12 mouse cellular contexts compared by ENCODE assay signal in the genomic region with DNA sequence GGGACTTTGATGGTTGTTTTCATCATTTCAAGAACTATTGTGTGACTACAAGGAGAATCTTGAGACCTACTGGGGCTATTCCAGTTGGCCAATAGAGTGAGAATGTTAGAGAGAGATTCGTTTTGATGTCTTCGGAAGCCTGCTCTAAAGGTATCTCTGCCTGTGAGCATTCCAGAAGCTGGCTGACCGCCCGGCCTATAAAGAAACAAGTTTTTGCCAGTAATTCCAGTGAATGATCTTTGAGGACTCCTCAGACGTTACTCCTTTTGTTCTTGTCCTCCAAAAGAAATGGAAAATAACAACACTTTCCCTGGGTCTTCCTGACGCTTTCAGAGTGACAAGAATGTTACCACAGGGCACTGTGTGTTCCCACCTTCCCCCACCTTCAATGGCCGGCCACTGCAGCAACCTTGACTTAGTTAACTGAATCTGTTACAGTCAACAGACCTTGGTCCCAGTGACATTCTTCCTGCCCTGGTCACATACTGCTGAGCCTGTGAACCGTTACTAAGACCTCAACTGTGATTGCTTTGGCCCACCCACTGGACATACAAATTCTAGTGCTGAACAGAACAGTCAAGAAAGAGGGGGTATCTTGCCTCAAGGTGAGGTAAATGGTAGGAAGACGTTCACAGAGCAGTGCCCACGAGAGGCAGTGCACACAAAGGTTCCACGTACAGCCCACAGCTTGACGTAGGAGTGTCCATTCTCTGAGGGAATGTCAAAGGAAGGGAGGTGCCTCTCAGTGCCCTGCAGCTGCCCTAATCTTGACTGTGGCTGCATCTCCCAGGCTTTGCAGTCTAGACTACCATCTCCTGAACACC. TPM values are rescaled to one million over a fixed set of nuclear protein-coding genes. Genes with fewer than 3 reads are reported as not detected.
DNase-seq lines count a peak whose midpoint lies in the region; ATAC-seq and TF ChIP-seq lines count a peak whose summit lies in the region.
"Had no signal": no experiment of that assay in that cellular context is flagged by ENCODE, and none has a peak within 500 bp of the region (broad histone marks: within the 10 kb centered on the region; RNA-seq: fewer than 3 reads in every experiment).

No protein-coding gene starts in this region.

- peaks cover 4% of the 10 kb centered on the region; the same call in 1 of the 2 replicates for H3K4me1 ChIP-seq in midbrain, embryonic 11.5 days (ENCODE audit: control insufficient read depth, insufficient read depth, low read length)
- no peaks in the 10 kb centered on the region for H3K4me1 ChIP-seq in midbrain, postnatal 0 days (ENCODE audit: insufficient read depth, low read length)
- peaks cover 37% of the 10 kb centered on the region for H3K4me1 ChIP-seq in kidney, adult 2 months (ENCODE audit: control insufficient read depth, insufficient read depth, low read length)
- no peaks in the 10 kb centered on the region for H3K4me1 ChIP-seq in thymus, adult 2 months (replicated peaks; ENCODE audit: control insufficient read depth, insufficient read depth, low read length)

- no peaks in the 10 kb centered on the region for H3K9me3 ChIP-seq in midbrain, embryonic 11.5 days (ENCODE audit: control insufficient read depth, low read length)
- H3K9me3 ChIP-seq in midbrain, postnatal 0 days (ENCODE audit: low read length) = no peaks in the 10 kb centered on the region

- no peak overlapping the region for H3K27ac ChIP-seq in midbrain, embryonic 11.5 days (ENCODE audit: low read depth, low read length)
- H3K27ac ChIP-seq in midbrain, postnatal 0 days (ENCODE audit: low read depth, low read length) = no peak overlapping the region; the same call in 1 of the 2 replicates
- H3K27ac ChIP-seq in kidney, adult 2 months (ENCODE audit: insufficient read depth, low read depth, low read length) = peak overlapping the region; percentile 84
- no peak overlapping the region for H3K27ac ChIP-seq in thymus, adult 2 months (ENCODE audit: control insufficient read depth, insufficient read depth, low read length)

- TF ChIP-seq POLR2A in kidney, adult 2 months (IDR thresholded peaks at IDR 0.05; ENCODE audit: low read depth, low read length) = no peak
- TF ChIP-seq POLR2A in thymus, adult 2 months (IDR thresholded peaks at IDR 0.05; ENCODE audit: control insufficient read depth, extremely low read depth, insufficient read depth, low read length, poor library complexity) = no peak

- WGBS in midbrain, embryonic 11.5 days = 73% methylated on average over 12 of the region's 12 CpGs
- WGBS in midbrain, postnatal 0 days = 71% methylated on average over 12 of the region's 12 CpGs
- 33% methylated on average over 12 of the region's 12 CpGs for WGBS in kidney, adult 2 months
- WGBS in thymus, adult 2 months = 92% methylated on average over 12 of the region's 12 CpGs

- peak; percentile 20 for DNase-seq in heart, adult 18-20 months
- DNase-seq in heart, postnatal 25 days (ENCODE audit: low spot score) = no peak
- peak; percentile 72 for DNase-seq in midbrain, embryonic 11.5 days (ENCODE audit: low spot score, missing footprints)
- DNase-seq in midbrain, postnatal 0 days (ENCODE audit: low spot score) = no peak
- DNase-seq in kidney, adult 2 months = peak; percentile 61
- peak; percentile 35 for DNase-seq in lung, postnatal 25 days (ENCODE audit: low spot score)
- DNase-seq in MN1 (ENCODE audit: low spot score) = no peak
- no peak for DNase-seq in thymus, adult 2 months
- DNase-seq: adrenal gland, postnatal 14 days; cerebellum, adult 11-12 months had no signal

- H3K9ac ChIP-seq in midbrain, embryonic 11.5 days (ENCODE audit: low read length) = no peak overlapping the region
- H3K9ac ChIP-seq in midbrain, postnatal 0 days (replicated peaks; ENCODE audit: low read length, poor library complexity, severe bottlenecking) = no peak overlapping the region

- no peak overlapping the region for H3K4me2 ChIP-seq in midbrain, embryonic 11.5 days
- no peak overlapping the region for H3K4me2 ChIP-seq in midbrain, postnatal 0 days (ENCODE audit: low read depth, low read length, poor library complexity, severe bottlenecking)
- H3K4me2 ChIP-seq: liver, embryonic 11.5 days had no signal

- H3K36me3 ChIP-seq in midbrain, embryonic 11.5 days (ENCODE audit: control insufficient read depth, insufficient read depth, low read length) = no peaks in the 10 kb centered on the region
- H3K36me3 ChIP-seq in midbrain, postnatal 0 days (ENCODE audit: insufficient read depth, low read length) = no peaks in the 10 kb centered on the region
- no peaks in the 10 kb centered on the region for H3K36me3 ChIP-seq in kidney, adult 2 months (ENCODE audit: control insufficient read depth, insufficient read depth, low read length)
- H3K36me3 ChIP-seq in thymus, adult 2 months (ENCODE audit: control insufficient read depth, insufficient read depth, low read length) = no peaks in the 10 kb centered on the region

- ATAC-seq in midbrain, embryonic 11.5 days (ENCODE audit: low FRiP score) = no peak
- ATAC-seq in midbrain, postnatal 0 days (ENCODE audit: low FRiP score) = no peak
- ATAC-seq: forebrain, embryonic 16.5 days had no signal

- TF ChIP-seq CTCF in midbrain, postnatal 0 days (IDR thresholded peaks at IDR 0.05) = no peak
- no peak for TF ChIP-seq CTCF in kidney, adult 2 months (conservative IDR thresholded peaks at IDR 0.05; ENCODE audit: insufficient read depth, insufficient read length, low read depth, low read length)
- TF ChIP-seq CTCF in thymus, adult 2 months (IDR thresholded peaks at IDR 0.05; ENCODE audit: borderline replicate concordance, control insufficient read depth, extremely low read depth, insufficient read depth, low read length, poor library complexity) = no peak

- H3K4me3 ChIP-seq in midbrain, embryonic 11.5 days (ENCODE audit: low read depth, low read length) = no peak overlapping the region
- no peak overlapping the region for H3K4me3 ChIP-seq in midbrain, postnatal 0 days (ENCODE audit: low read depth, low read length)
- no peak overlapping the region for H3K4me3 ChIP-seq in kidney, adult 2 months (ENCODE audit: insufficient read depth, low read depth, low read length)
- H3K4me3 ChIP-seq in thymus, adult 2 months (ENCODE audit: control insufficient read depth, insufficient read depth, low read length) = no peak overlapping the region

- intact Hi-C loops in heart, postnatal 25 days (cut with DNase I) = no loop called here

- H3K27me3 ChIP-seq in midbrain, embryonic 11.5 days (ENCODE audit: control insufficient read depth, insufficient read depth, low read length) = no peaks in the 10 kb centered on the region
- H3K27me3 ChIP-seq in midbrain, postnatal 0 days (ENCODE audit: insufficient read depth, low read length) = no peaks in the 10 kb centered on the region
- H3K27me3 ChIP-seq in kidney, adult 2 months (replicated peaks; ENCODE audit: control insufficient read depth, insufficient read depth, low read length) = no peaks in the 10 kb centered on the region
- no peaks in the 10 kb centered on the region for H3K27me3 ChIP-seq in thymus, adult 2 months (ENCODE audit: control insufficient read depth, insufficient read depth, low read length)

RNA-seq across cellular contexts. Expression of gene Ptprb, which starts 4.5 kb away (rescaled TPM):
- 10 to 100 TPM; 53.8 to 58.0 TPM for total RNA-seq in heart, adult 18-20 months (2021)
- total RNA-seq in heart, postnatal 25 days (2021) = 10 to 100 TPM; 64.6 to 77.4 TPM
- polyA plus RNA-seq in midbrain, embryonic 11.5 days (2014; fragmentation: Nextera tagmentation; extraction: Ambion mirVana) = 2.9 and 3.1 TPM in 2 replicates
- total RNA-seq in midbrain, postnatal 0 days (2014; rRNA removed) = 9.8 and 12.5 TPM in 2 replicates
- polyA plus RNA-seq in midbrain, postnatal 0 days (2015; fragmentation: Nextera tagmentation; extraction: Ambion mirVana) = 2.6 and 3.3 TPM in 2 replicates
- 11.2 and 12.5 TPM in 2 replicates for polyA plus RNA-seq in kidney, adult 2 months (2012; rRNA removed)
- 1.6 and 1.8 TPM in 2 replicates for polyA plus RNA-seq in thymus, adult 2 months (2012; rRNA removed)

Comparison
In these comparisons a context has a peak if more than half of its experiments do, and no peak if none do; other contexts are left out.
1. DNase-seq: peak in heart, adult 18-20 months (2 of 2), midbrain, embryonic 11.5 days (single experiment), kidney, adult 2 months (single experiment) and lung, postnatal 25 days (single experiment); none in heart, postnatal 25 days (single experiment), midbrain, postnatal 0 days (single experiment), MN1 (single experiment) and thymus, adult 2 months (single experiment).